Mouse (Mus musculus): ENCODE measurements around the gene Fam184a. TPM values are rescaled to one million over a fixed set of nuclear protein-coding genes. Genes with fewer than 3 reads are reported as not detected.

Gene Fam184a
- polyA plus RNA-seq, 1 experiment: not detected

DNA sequence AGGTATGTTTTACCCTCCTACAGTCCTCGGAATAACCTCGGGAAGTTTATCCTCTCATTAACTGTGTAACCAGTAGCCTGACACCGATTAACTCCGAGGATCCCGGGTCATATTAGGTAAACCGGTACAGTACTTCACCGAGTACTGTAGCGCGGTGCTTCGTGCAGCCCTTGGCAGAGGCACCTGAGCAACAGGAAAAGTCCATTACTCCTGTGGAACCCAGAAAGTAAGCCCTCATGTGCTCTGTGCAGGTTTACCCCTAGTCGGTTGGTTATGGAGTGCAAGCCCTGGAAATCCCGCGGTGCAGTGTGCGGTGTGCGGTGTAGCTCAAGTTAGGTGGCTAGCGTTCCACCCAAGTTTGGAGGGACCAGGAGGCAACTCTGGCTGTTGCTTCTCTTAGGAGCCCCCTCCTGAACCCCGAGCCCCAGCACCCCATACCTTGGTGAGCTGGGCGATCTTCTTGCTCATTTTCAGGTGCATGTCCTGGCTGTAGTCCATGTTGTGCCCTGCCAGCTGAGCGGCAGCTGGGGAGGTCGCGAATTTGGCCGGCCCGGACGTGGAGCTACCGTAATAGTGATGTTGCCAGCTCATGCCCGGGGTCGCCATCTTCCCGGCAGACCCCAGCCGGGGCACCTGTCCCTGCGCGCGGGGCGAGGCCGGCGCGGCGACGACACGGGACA, 508 bp downstream of the Fam184a start:
- peaks cover 46% of the 10 kb centered on the region for H3K27me3 ChIP-seq (replicated peaks)
- peaks cover 19% of the 10 kb centered on the region for H3K9me3 ChIP-seq
- H3K4me3 ChIP-seq (replicated peaks): peak overlapping the region; percentile 90
- peaks cover 21% of the 10 kb centered on the region for H3K4me1 ChIP-seq
- H3K36me3 ChIP-seq (replicated peaks; ENCODE audit: low read length): no peaks in the 10 kb centered on the region
- TF ChIP-seq FLI1 (IDR thresholded peaks at IDR 0.05; ENCODE audit: low read length) (no peak), GATA1 (IDR thresholded peaks at IDR 0.05; ENCODE audit: borderline replicate concordance, low read length) (no peak)

DNA sequence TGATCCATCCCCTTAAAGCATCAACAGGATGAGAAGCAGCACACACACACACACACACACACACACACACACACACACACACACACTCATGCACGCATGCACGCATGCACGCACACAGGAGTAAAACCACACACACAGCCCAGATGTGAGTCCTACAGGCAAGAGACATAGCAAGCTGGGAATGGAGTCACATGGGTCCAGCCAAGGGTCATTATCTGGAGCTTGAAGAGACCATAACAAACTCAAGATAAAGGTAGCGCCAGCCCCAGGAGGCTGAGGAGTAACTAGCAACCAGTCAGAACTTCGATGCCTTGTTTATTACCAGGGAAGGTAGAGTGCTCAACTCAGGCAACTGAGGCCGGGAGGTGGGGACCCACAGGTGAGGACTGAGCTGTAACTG, 4.9 kb downstream of the Fam184a start:
- H3K27me3 ChIP-seq (replicated peaks): peaks cover 33% of the 10 kb centered on the region
- peaks cover 8% of the 10 kb centered on the region for H3K4me1 ChIP-seq
- no peaks in the 10 kb centered on the region for H3K36me3 ChIP-seq (replicated peaks; ENCODE audit: low read length)
- no peak overlapping the region for H3K4me3 ChIP-seq (replicated peaks)
- peaks cover 17% of the 10 kb centered on the region for H3K9me3 ChIP-seq
- TF ChIP-seq GATA1 (IDR thresholded peaks at IDR 0.05; ENCODE audit: borderline replicate concordance, low read length) (no peak), FLI1 (IDR thresholded peaks at IDR 0.05; ENCODE audit: low read length) (no peak)

DNA sequence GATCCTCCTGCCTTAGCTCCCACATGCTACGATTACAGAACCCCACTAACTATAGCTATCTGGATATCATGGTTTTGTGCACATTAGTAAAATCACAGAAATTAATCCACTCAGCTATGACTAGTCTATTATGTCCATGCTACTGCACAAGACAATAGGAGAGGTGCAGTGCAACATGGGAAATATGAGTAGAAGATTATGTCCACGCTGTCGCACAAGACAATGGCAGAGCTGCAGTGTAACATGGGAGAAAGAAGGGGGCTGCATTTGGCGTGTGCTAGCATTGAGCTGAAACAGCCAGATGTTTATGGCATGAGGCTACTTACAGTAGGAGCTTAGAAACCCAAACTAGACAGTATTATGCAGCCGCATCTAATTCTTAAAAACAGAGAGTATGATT, 8.0 kb downstream of the Fam184a start:
- H3K27me3 ChIP-seq (replicated peaks): peaks cover 7% of the 10 kb centered on the region
- no peak overlapping the region for H3K4me3 ChIP-seq (replicated peaks)
- no peaks in the 10 kb centered on the region for H3K4me1 ChIP-seq
- peaks cover 14% of the 10 kb centered on the region for H3K9me3 ChIP-seq
- no peaks in the 10 kb centered on the region for H3K36me3 ChIP-seq (replicated peaks; ENCODE audit: low read length)
- no peak for TF ChIP-seq GATA1 (IDR thresholded peaks at IDR 0.05; ENCODE audit: borderline replicate concordance, low read length)
- no peak for TF ChIP-seq FLI1 (IDR thresholded peaks at IDR 0.05; ENCODE audit: low read length)

DNA sequence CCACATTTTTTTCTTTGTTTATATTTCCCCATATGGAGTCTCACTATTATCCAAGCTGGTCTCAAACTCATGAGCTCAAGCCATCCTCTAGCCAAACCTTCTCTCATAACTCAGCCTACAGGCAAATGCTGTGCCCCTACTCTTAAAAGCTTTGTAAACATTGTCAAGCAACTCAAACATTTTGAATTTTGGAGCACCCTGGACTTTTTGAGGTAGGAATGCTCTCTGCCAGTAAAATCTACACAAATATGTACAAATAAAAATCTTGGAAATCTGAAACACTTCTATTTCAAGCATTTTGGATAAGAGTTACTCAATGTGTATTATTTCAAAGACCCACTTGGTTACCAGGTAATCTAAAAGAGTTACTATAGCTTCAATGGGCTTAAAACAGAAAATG, 10.9 kb downstream of the Fam184a start:
- Histone ChIP-seq H3K36me3 (replicated peaks; ENCODE audit: low read length) (no peaks in the 10 kb centered on the region), H3K9me3 (peaks cover 19% of the 10 kb centered on the region), H3K27me3 (replicated peaks) (no peaks in the 10 kb centered on the region), H3K4me1 (no peaks in the 10 kb centered on the region), H3K4me3 (replicated peaks) (no peak overlapping the region)
- no peak for TF ChIP-seq FLI1 (IDR thresholded peaks at IDR 0.05; ENCODE audit: low read length)
- no peak for TF ChIP-seq GATA1 (IDR thresholded peaks at IDR 0.05; ENCODE audit: borderline replicate concordance, low read length)

DNA sequence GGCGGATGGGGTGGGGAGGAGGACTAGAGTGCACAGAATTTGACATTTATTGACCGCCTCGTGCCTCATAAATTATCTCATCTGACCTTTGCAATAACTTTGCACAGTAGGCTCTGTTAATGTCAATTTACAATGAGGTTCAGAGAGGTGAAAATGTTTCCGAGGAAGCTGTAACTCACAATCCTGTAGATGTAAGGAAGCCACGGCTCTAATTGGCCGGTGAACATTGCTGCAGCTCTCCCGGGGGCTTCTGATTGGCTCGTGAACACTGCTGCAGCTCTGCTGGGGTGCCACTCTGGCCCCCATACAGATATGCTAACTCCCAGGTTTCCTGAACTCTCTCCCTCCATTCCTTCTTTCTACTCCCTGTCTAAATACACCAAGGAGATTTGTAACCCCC, 12.1 kb downstream of the Fam184a start:
- H3K9me3 ChIP-seq: peaks cover 14% of the 10 kb centered on the region
- TF ChIP-seq GATA1 (IDR thresholded peaks at IDR 0.05; ENCODE audit: borderline replicate concordance, low read length) (no peak), FLI1 (IDR thresholded peaks at IDR 0.05; ENCODE audit: low read length) (no peak)
- no peaks in the 10 kb centered on the region for H3K36me3 ChIP-seq (replicated peaks; ENCODE audit: low read length)
- H3K27me3 ChIP-seq (replicated peaks): no peaks in the 10 kb centered on the region
- H3K4me3 ChIP-seq (replicated peaks): no peak overlapping the region
- no peaks in the 10 kb centered on the region for H3K4me1 ChIP-seq

DNA sequence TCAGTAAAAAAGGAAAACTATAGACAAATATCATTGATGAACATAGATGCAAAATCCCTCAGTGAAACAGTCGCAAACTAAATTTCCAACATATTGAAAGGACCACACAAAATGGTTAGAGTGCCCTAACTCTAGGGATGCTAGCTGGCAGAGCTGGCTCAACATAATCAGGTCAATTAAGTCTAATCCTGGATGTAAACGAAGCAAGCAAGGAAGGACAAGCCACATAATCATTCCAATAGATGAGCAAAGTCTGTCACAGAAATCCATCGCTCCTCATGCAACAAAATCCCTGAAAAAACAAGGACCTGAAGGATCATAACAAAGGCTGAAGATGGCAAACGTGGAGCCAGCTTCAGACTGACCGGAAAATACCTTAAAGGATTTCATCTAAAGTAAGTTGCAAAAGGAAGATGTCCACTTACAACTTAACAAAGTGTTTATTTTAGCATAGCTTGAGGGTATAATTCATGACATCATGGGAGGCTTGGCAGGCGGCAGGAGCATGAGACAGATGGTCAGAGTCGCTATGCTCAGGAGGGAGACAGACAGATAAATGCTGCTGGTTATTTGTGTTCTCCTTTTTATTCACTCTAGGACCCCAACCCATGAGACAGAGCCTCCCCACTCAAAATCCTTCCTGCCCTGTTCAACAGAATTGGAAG, 15.6 kb downstream of the Fam184a start:
- H3K36me3 ChIP-seq (replicated peaks; ENCODE audit: low read length): no peaks in the 10 kb centered on the region
- no peak overlapping the region for H3K4me3 ChIP-seq (replicated peaks)
- H3K4me1 ChIP-seq: no peaks in the 10 kb centered on the region
- no peaks in the 10 kb centered on the region for H3K27me3 ChIP-seq (replicated peaks)
- no peak for TF ChIP-seq GATA1 (IDR thresholded peaks at IDR 0.05; ENCODE audit: borderline replicate concordance, low read length)
- no peak for TF ChIP-seq FLI1 (IDR thresholded peaks at IDR 0.05; ENCODE audit: low read length)
- peaks cover 18% of the 10 kb centered on the region for H3K9me3 ChIP-seq

DNA sequence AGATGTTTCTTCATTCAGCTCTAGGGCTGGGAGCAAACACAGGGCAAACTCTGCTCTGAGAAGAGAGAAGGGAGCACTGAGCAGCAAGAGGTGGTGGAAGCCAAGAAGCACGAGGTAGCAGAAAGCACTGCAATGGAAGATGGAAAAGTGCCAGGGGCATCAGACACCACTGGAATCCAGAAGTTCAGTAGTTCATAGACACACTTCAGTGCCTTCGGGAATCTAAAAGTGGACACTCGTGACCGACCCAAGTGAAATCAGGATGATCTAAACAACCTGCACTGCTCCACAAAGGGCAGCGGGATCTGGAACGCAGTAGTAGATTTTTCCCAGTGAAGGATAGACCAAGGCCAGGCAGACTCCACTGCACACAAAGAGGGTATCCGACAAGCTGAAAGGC, 18.6 kb downstream of the Fam184a start:
- H3K36me3 ChIP-seq (replicated peaks; ENCODE audit: low read length): no peaks in the 10 kb centered on the region
- H3K4me1 ChIP-seq: no peaks in the 10 kb centered on the region
- no peaks in the 10 kb centered on the region for H3K27me3 ChIP-seq (replicated peaks)
- TF ChIP-seq GATA1 (IDR thresholded peaks at IDR 0.05; ENCODE audit: borderline replicate concordance, low read length) (no peak), FLI1 (IDR thresholded peaks at IDR 0.05; ENCODE audit: low read length) (no peak)
- H3K9me3 ChIP-seq: peaks cover 5% of the 10 kb centered on the region
- H3K4me3 ChIP-seq (replicated peaks): no peak overlapping the region

DNA sequence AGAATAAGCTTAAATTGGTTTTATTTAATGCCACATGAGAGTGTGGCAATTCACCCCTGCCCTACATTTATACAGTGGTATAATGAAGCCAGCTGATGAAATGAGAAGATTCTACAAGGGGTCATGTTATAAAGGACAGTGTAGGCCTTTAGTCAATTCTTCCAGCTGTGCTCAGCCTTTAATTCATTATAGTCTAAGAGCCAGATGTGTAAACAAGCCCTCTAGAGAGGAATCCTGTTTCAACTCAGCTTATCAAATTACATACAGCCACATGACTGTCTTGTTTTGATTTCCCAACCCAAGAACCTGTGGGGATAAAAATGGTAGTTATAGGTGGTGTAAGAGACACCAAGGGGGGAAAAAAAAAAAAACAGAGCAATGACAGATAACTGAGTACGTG, 22.0 kb downstream of the Fam184a start:
- Histone ChIP-seq H3K4me3 (replicated peaks) (no peak overlapping the region), H3K36me3 (replicated peaks; ENCODE audit: low read length) (no peaks in the 10 kb centered on the region), H3K4me1 (no peaks in the 10 kb centered on the region), H3K9me3 (peaks cover 5% of the 10 kb centered on the region), H3K27me3 (replicated peaks) (no peaks in the 10 kb centered on the region)
- no peak for TF ChIP-seq FLI1 (IDR thresholded peaks at IDR 0.05; ENCODE audit: low read length)

DNA sequence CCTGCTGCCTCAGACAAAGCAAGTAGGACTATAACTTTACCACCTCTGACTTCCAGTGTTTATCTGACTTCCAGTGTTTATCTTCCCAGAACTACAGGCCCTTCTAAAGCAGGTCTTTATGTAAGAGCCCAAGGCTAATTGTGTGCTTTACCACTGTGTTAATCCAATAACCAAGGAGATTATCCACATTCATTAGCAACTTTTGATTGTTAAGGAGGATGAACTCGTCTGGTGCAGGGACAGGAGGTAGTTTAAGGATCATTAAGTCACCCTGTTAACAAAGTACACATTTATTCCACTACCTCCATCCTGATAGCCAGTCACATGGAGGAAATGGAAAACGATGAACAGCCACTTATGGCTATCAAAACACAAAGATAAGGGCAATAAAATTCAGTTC, 25.6 kb downstream of the Fam184a start:
- H3K4me1 ChIP-seq: no peaks in the 10 kb centered on the region
- no peaks in the 10 kb centered on the region for H3K9me3 ChIP-seq
- no peaks in the 10 kb centered on the region for H3K27me3 ChIP-seq (replicated peaks)
- no peaks in the 10 kb centered on the region for H3K36me3 ChIP-seq (replicated peaks; ENCODE audit: low read length)
- TF ChIP-seq GATA1 (IDR thresholded peaks at IDR 0.05; ENCODE audit: borderline replicate concordance, low read length): no peak
- TF ChIP-seq FLI1 (IDR thresholded peaks at IDR 0.05; ENCODE audit: low read length): no peak
- no peak overlapping the region for H3K4me3 ChIP-seq (replicated peaks)

DNA sequence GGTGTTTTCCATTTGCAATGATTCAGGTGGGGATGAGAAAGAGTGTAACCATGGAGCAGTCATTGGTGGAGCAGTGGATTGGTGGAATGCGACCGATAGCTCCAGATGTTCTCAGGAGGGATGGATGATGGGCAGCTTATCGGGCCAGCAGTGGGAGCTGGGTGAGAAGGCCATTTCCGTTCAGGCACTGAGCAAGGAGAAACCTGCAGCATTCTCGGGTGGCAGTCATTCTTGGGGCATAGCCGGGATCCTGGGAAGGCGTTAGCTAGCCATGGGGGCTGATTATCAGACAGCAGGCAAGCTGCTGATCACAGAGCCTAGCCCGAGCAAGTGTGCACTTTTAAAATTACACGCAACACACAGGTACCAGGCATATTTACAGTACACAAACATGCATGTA, 46.4 kb downstream of the Fam184a start:
- no peak overlapping the region for H3K4me3 ChIP-seq (replicated peaks)
- no peaks in the 10 kb centered on the region for H3K36me3 ChIP-seq (replicated peaks; ENCODE audit: low read length)
- no peak for TF ChIP-seq GATA1 (IDR thresholded peaks at IDR 0.05; ENCODE audit: borderline replicate concordance, low read length)
- TF ChIP-seq FLI1 (IDR thresholded peaks at IDR 0.05; ENCODE audit: low read length): no peak
- H3K27me3 ChIP-seq (replicated peaks): no peaks in the 10 kb centered on the region
- H3K4me1 ChIP-seq: no peaks in the 10 kb centered on the region
- H3K9me3 ChIP-seq: peaks cover 6% of the 10 kb centered on the region

Measured in megakaryocyte, embryonic 14.5 days (primary cell).